ENCODE assay signal across 13 mouse cellular contexts in genomic region chr12:39536326-39536725, GRCm38 (mm10).
"Had no signal": no experiment of that assay in that cellular context is flagged by ENCODE, and none has a peak within 500 bp of the region (broad histone marks: within the 10 kb centered on the region; RNA-seq: fewer than 3 reads in every experiment).

No protein-coding gene starts in this region.

- DNase-seq: kidney, postnatal 36 days; layer of hippocampus, adult 9-11 months; layer of hippocampus, postnatal 36 days; lung, adult 18-20 months; lung, postnatal 36 days; midbrain, embryonic 14.5 days; thymus, postnatal 4 days had no signal

- H3K4me3 ChIP-seq: limb, embryonic 13.5 days; midbrain, embryonic 10.5 days; neural tube, embryonic 13.5 days had no signal

- H3K9me3 ChIP-seq: limb, embryonic 13.5 days; midbrain, embryonic 10.5 days; neural tube, embryonic 13.5 days had no signal

- H3K9ac ChIP-seq: limb, embryonic 13.5 days; liver, embryonic 14.5 days; neural tube, embryonic 13.5 days had no signal

- H3K4me2 ChIP-seq: limb, embryonic 13.5 days; neural tube, embryonic 13.5 days had no signal

- H3K36me3 ChIP-seq: limb, embryonic 13.5 days; midbrain, embryonic 10.5 days; neural tube, embryonic 13.5 days had no signal

- H3K27me3 ChIP-seq: limb, embryonic 13.5 days; neural tube, embryonic 13.5 days had no signal

- H3K27ac ChIP-seq: kidney, postnatal 0 days; limb, embryonic 13.5 days; liver, embryonic 14.5 days; midbrain, embryonic 10.5 days; neural tube, embryonic 13.5 days; stomach, postnatal 0 days had no signal

- H3K4me1 ChIP-seq: limb, embryonic 13.5 days; midbrain, embryonic 10.5 days; neural tube, embryonic 13.5 days had no signal
